Mouse (Mus musculus) megakaryocyte, adult 5-6 weeks (primary cell): ENCODE measurements around the gene Shroom2. TPM values are rescaled to one million over a fixed set of nuclear protein-coding genes. Genes with fewer than 3 reads are reported as not detected.

ENCODE experiments used
- total RNA-seq, 2 experiments: library from RNA; stranded (forward) in 1 of 2; stranded (reverse) in 1 of 2; fragments of 153-499, 151-499 nt in 1 of 2; fragments of 221-1000, 200-1000 nt in 1 of 2; gene quantifications; 2 replicates each; pipeline versions ENCODE4 v1.2.3 to v1.2.4; 2015 to 2017

Shroom2 gene
- total RNA-seq, 2 experiments from 2014 or later: 0.11 TPM; not detected in 1

Other genes with a start within 250 kb of the Shroom2 start
- gene Cldn34a, start 206.1 kb downstream of the Shroom2 start, total RNA-seq (2015): not detected in 2 replicates
- gene Cldn34a, start 206.1 kb downstream of the Shroom2 start, total RNA-seq (2017): not detected in 2 replicates
- gene Gpr143, start 12.5 kb upstream of the Shroom2 start, total RNA-seq (2015): not detected in 2 replicates
- gene Gpr143, start 12.5 kb upstream of the Shroom2 start, total RNA-seq (2017): not detected in 2 replicates
- gene Usp51, start 237.0 kb upstream of the Shroom2 start, total RNA-seq (2015): 0.27 TPM in 1 of 2 replicates, not detected in the other
- 0.16 TPM in 1 of 2 replicates, not detected in the other for gene Usp51, start 237.0 kb upstream of the Shroom2 start, total RNA-seq (2017)